Mouse (Mus musculus): ENCODE measurements at regions not wholly inside any gene's neighbourhood (a gene's known extent, or its start where the extent isn't known, plus 50 kb on each side); places are given as distances from the start of the nearest gene placed in this dataset.

GRCm38 (mm10) chr7:65792187-65792823 lies 69.2 kb upstream of the Pcsk6 start:
- TF ChIP-seq EP300 (IDR thresholded peaks at IDR 0.05; ENCODE audit: low read depth) = no peak
- TF ChIP-seq CTCF (IDR thresholded peaks at IDR 0.05; ENCODE audit: low read depth) = no peak
- DNase-seq (ENCODE audit: low spot score) = no peak
- H3K36me3 ChIP-seq (replicated peaks; ENCODE audit: control insufficient read depth, insufficient read depth, low read length) = no peaks in the 10 kb centered on the region
- H3K27me3 ChIP-seq (ENCODE audit: control insufficient read depth, insufficient read depth, low read length) = no peaks in the 10 kb centered on the region
- no peak for ATAC-seq (ENCODE audit: insufficient read depth, low read depth)
- H3K4me3 ChIP-seq (ENCODE audit: low read depth, low read length) = no peak overlapping the region
- no peaks in the 10 kb centered on the region for H3K9me3 ChIP-seq (replicated peaks; ENCODE audit: control insufficient read depth, low read length)
- no peaks in the 10 kb centered on the region for H3K4me1 ChIP-seq (ENCODE audit: control insufficient read depth, insufficient read depth)
- H3K27ac ChIP-seq (ENCODE audit: low read depth) = no peak overlapping the region
- H3K9ac ChIP-seq (replicated peaks; ENCODE audit: low read depth, low read length) = no peak overlapping the region
- H3K4me2 ChIP-seq (ENCODE audit: low read depth, low read length) = no peak overlapping the region
- 83% methylated on average over 10 of the region's 10 CpGs for WGBS

GRCm38 (mm10) chr7:65802306-65802705 lies 59.2 kb upstream of the Pcsk6 start:
- Histone ChIP-seq H3K36me3 (replicated peaks; ENCODE audit: control insufficient read depth, insufficient read depth, low read length) (no peaks in the 10 kb centered on the region), H3K9ac (replicated peaks; ENCODE audit: low read depth, low read length) (no peak overlapping the region), H3K4me3 (ENCODE audit: low read depth, low read length) (no peak overlapping the region), H3K27me3 (ENCODE audit: control insufficient read depth, insufficient read depth, low read length) (no peaks in the 10 kb centered on the region), H3K4me2 (ENCODE audit: low read depth, low read length) (no peak overlapping the region), H3K4me1 (ENCODE audit: control insufficient read depth, insufficient read depth) (no peaks in the 10 kb centered on the region), H3K27ac (ENCODE audit: low read depth) (no peak overlapping the region), H3K9me3 (replicated peaks; ENCODE audit: control insufficient read depth, low read length) (no peaks in the 10 kb centered on the region)
- TF ChIP-seq CTCF (IDR thresholded peaks at IDR 0.05; ENCODE audit: low read depth) (no peak), EP300 (IDR thresholded peaks at IDR 0.05; ENCODE audit: low read depth) (no peak)
- 80% methylated on average over 5 of the region's 5 CpGs for WGBS
- ATAC-seq (ENCODE audit: insufficient read depth, low read depth) = no peak
- no peak for DNase-seq (ENCODE audit: low spot score)

GRCm38 (mm10) chr7:65802806-65803205 lies 58.7 kb upstream of the Pcsk6 start:
- WGBS = 84% methylated on average over 8 of the region's 8 CpGs
- no peak for ATAC-seq (ENCODE audit: insufficient read depth, low read depth)

GRCm38 (mm10) chr7:65803422-65804303 lies 57.9 kb upstream of the Pcsk6 start:
- H3K4me3 ChIP-seq (ENCODE audit: low read depth, low read length) = no peak overlapping the region
- ATAC-seq (ENCODE audit: insufficient read depth, low read depth) = peak; percentile 51; the same call in 1 of the 2 replicates

More at GRCm38 (mm10) chr7:65802806-65803205, 58.7 kb upstream of the Pcsk6 start:
- no peaks in the 10 kb centered on the region for H3K36me3 ChIP-seq (replicated peaks; ENCODE audit: control insufficient read depth, insufficient read depth, low read length)
- no peak for DNase-seq (ENCODE audit: low spot score)
- H3K4me2 ChIP-seq (ENCODE audit: low read depth, low read length) = no peak overlapping the region
- TF ChIP-seq EP300 (IDR thresholded peaks at IDR 0.05; ENCODE audit: low read depth) = no peak
- no peak for TF ChIP-seq CTCF (IDR thresholded peaks at IDR 0.05; ENCODE audit: low read depth)
- H3K27ac ChIP-seq (ENCODE audit: low read depth) = no peak overlapping the region
- no peaks in the 10 kb centered on the region for H3K4me1 ChIP-seq (ENCODE audit: control insufficient read depth, insufficient read depth)
- no peak overlapping the region for H3K4me3 ChIP-seq (ENCODE audit: low read depth, low read length)
- no peaks in the 10 kb centered on the region for H3K9me3 ChIP-seq (replicated peaks; ENCODE audit: control insufficient read depth, low read length)
- H3K27me3 ChIP-seq (ENCODE audit: control insufficient read depth, insufficient read depth, low read length) = no peaks in the 10 kb centered on the region
- no peak overlapping the region for H3K9ac ChIP-seq (replicated peaks; ENCODE audit: low read depth, low read length)

More at GRCm38 (mm10) chr7:65803422-65804303, 57.9 kb upstream of the Pcsk6 start:
- Histone ChIP-seq H3K4me2 (ENCODE audit: low read depth, low read length) (no peak overlapping the region), H3K27me3 (ENCODE audit: control insufficient read depth, insufficient read depth, low read length) (no peaks in the 10 kb centered on the region), H3K27ac (ENCODE audit: low read depth) (no peak overlapping the region), H3K9me3 (replicated peaks; ENCODE audit: control insufficient read depth, low read length) (no peaks in the 10 kb centered on the region), H3K4me1 (ENCODE audit: control insufficient read depth, insufficient read depth) (no peaks in the 10 kb centered on the region), H3K36me3 (replicated peaks; ENCODE audit: control insufficient read depth, insufficient read depth, low read length) (no peaks in the 10 kb centered on the region), H3K9ac (replicated peaks; ENCODE audit: low read depth, low read length) (no peak overlapping the region)
- TF ChIP-seq EP300 (IDR thresholded peaks at IDR 0.05; ENCODE audit: low read depth) (no peak), CTCF (IDR thresholded peaks at IDR 0.05; ENCODE audit: low read depth) (no peak)
- DNase-seq (ENCODE audit: low spot score) = no peak
- WGBS = 51% methylated on average over 11 of the region's 11 CpGs

All from heart, postnatal 0 days (tissue).